Mouse (Mus musculus): ENCODE measurements at regions not wholly inside any gene's neighbourhood (a gene's known extent, or its start where the extent isn't known, plus 50 kb on each side); places are given as distances from the start of the nearest gene placed in this dataset.
"Not testable (repeated sequence)": the region's sequence is repeated elsewhere in the genome, so short reads cannot be mapped to it uniquely, and the experiment has no call there.

GRCm38 (mm10) chr9:115799330-115799729 lies 109.9 kb upstream of the Gadl1 start:
- no peak for ATAC-seq (replicated peaks)
- Histone ChIP-seq H3K36me3 (no peaks in the 10 kb centered on the region), H3K4me3 (no peak overlapping the region), H3K4me2 (replicated peaks) (no peak overlapping the region), H3K9ac (replicated peaks) (no peak overlapping the region), H3K9me3 (no peaks in the 10 kb centered on the region), H3K4me1 (no peaks in the 10 kb centered on the region), H3K27ac (replicated peaks) (no peak overlapping the region), H3K27me3 (no peaks in the 10 kb centered on the region)
- 84% methylated on average over 3 of the region's 3 CpGs for WGBS

- Histone ChIP-seq H3K9ac (replicated peaks) (no peak overlapping the region), H3K4me3 (no peak overlapping the region), H3K27ac (replicated peaks) (no peak overlapping the region), H3K36me3 (no peaks in the 10 kb centered on the region), H3K27me3 (no peaks in the 10 kb centered on the region), H3K9me3 (no peaks in the 10 kb centered on the region), H3K4me1 (no peaks in the 10 kb centered on the region), H3K4me2 (replicated peaks) (no peak overlapping the region)
- 40% methylated on average over 6 of the region's 6 CpGs for WGBS
- no peak for ATAC-seq (replicated peaks)
These were observed 108.6 kb upstream of the Gadl1 start for GRCm38 (mm10) chr9:115800624-115801023.

- Histone ChIP-seq H3K9ac (replicated peaks) (no peak overlapping the region), H3K27ac (replicated peaks) (no peak overlapping the region), H3K4me2 (replicated peaks) (no peak overlapping the region), H3K27me3 (no peaks in the 10 kb centered on the region), H3K9me3 (no peaks in the 10 kb centered on the region), H3K4me3 (no peak overlapping the region), H3K4me1 (no peaks in the 10 kb centered on the region), H3K36me3 (no peaks in the 10 kb centered on the region)
- ATAC-seq (replicated peaks): no peak
- WGBS: 92% methylated on average over 3 of the region's 3 CpGs
These were observed 106.2 kb upstream of the Gadl1 start for GRCm38 (mm10) chr9:115803071-115803470.

GRCm38 (mm10) chr9:115805224-115805623 lies 104.0 kb upstream of the Gadl1 start:
- no peak overlapping the region for H3K4me3 ChIP-seq
- H3K4me2 ChIP-seq (replicated peaks): no peak overlapping the region
- no peaks in the 10 kb centered on the region for H3K36me3 ChIP-seq
- no peak overlapping the region for H3K9ac ChIP-seq (replicated peaks)
- H3K27ac ChIP-seq (replicated peaks): no peak overlapping the region
- no peak for ATAC-seq (replicated peaks)
- no peaks in the 10 kb centered on the region for H3K27me3 ChIP-seq
- H3K4me1 ChIP-seq: no peaks in the 10 kb centered on the region
- H3K9me3 ChIP-seq: no peaks in the 10 kb centered on the region
- 42% methylated on average over 4 of the region's 4 CpGs for WGBS

GRCm38 (mm10) chr9:115806018-115806702 lies 103.1 kb upstream of the Gadl1 start:
- Histone ChIP-seq H3K4me1 (no peaks in the 10 kb centered on the region), H3K27ac (replicated peaks) (no peak overlapping the region), H3K27me3 (no peaks in the 10 kb centered on the region), H3K9ac (replicated peaks) (no peak overlapping the region), H3K4me3 (no peak overlapping the region), H3K9me3 (no peaks in the 10 kb centered on the region), H3K36me3 (no peaks in the 10 kb centered on the region), H3K4me2 (replicated peaks) (no peak overlapping the region)
- 82% methylated on average over 10 of the region's 10 CpGs for WGBS
- no peak for ATAC-seq (replicated peaks)

GRCm38 (mm10) chr9:115840186-115840585 lies 69.1 kb upstream of the Gadl1 start:
- Histone ChIP-seq H3K4me1 (no peaks in the 10 kb centered on the region), H3K36me3 (no peaks in the 10 kb centered on the region), H3K4me3 (no peak overlapping the region), H3K27ac (replicated peaks) (no peak overlapping the region), H3K27me3 (no peaks in the 10 kb centered on the region), H3K4me2 (replicated peaks) (no peak overlapping the region), H3K9ac (replicated peaks) (no peak overlapping the region), H3K9me3 (no peaks in the 10 kb centered on the region)
- 72% methylated on average over 5 of the region's 5 CpGs for WGBS
- no peak for ATAC-seq (replicated peaks)

- H3K4me3 ChIP-seq: no peak overlapping the region
- no peak overlapping the region for H3K4me2 ChIP-seq (replicated peaks)
- WGBS: 75% methylated on average over 8 of the region's 8 CpGs
- ATAC-seq (replicated peaks): no peak
- no peaks in the 10 kb centered on the region for H3K36me3 ChIP-seq
- no peak overlapping the region for H3K27ac ChIP-seq (replicated peaks)
- H3K4me1 ChIP-seq: no peaks in the 10 kb centered on the region
- H3K9me3 ChIP-seq: no peaks in the 10 kb centered on the region
- H3K9ac ChIP-seq (replicated peaks): no peak overlapping the region
- no peaks in the 10 kb centered on the region for H3K27me3 ChIP-seq
These were observed 68.5 kb upstream of the Gadl1 start for GRCm38 (mm10) chr9:115840791-115841190.

GRCm38 (mm10) chr9:115841684-115842083 lies 67.6 kb upstream of the Gadl1 start:
- no peak overlapping the region for H3K4me2 ChIP-seq (replicated peaks)
- H3K4me1 ChIP-seq: no peaks in the 10 kb centered on the region
- ATAC-seq (replicated peaks): no peak
- no peaks in the 10 kb centered on the region for H3K36me3 ChIP-seq
- H3K9me3 ChIP-seq: no peaks in the 10 kb centered on the region
- no peak overlapping the region for H3K9ac ChIP-seq (replicated peaks)
- 85% methylated on average over 10 of the region's 10 CpGs for WGBS
- no peaks in the 10 kb centered on the region for H3K27me3 ChIP-seq
- H3K27ac ChIP-seq (replicated peaks): no peak overlapping the region
- no peak overlapping the region for H3K4me3 ChIP-seq

GRCm38 (mm10) chr9:115844340-115844739 lies 64.9 kb upstream of the Gadl1 start:
- H3K4me1 ChIP-seq: no peaks in the 10 kb centered on the region
- no peak overlapping the region for H3K4me3 ChIP-seq
- H3K9me3 ChIP-seq: no peaks in the 10 kb centered on the region
- no peaks in the 10 kb centered on the region for H3K36me3 ChIP-seq
- WGBS: 64% methylated on average over 4 of the region's 4 CpGs
- no peaks in the 10 kb centered on the region for H3K27me3 ChIP-seq
- H3K9ac ChIP-seq (replicated peaks): no peak overlapping the region
- no peak overlapping the region for H3K4me2 ChIP-seq (replicated peaks)
- no peak overlapping the region for H3K27ac ChIP-seq (replicated peaks)
- ATAC-seq (replicated peaks): no peak

GRCm38 (mm10) chr9:115845091-115845490 lies 64.2 kb upstream of the Gadl1 start:
- Histone ChIP-seq H3K9ac (replicated peaks) (no peak overlapping the region), H3K36me3 (no peaks in the 10 kb centered on the region), H3K27me3 (no peaks in the 10 kb centered on the region), H3K4me1 (no peaks in the 10 kb centered on the region), H3K4me3 (no peak overlapping the region), H3K9me3 (no peaks in the 10 kb centered on the region), H3K4me2 (replicated peaks) (no peak overlapping the region), H3K27ac (replicated peaks) (no peak overlapping the region)
- no peak for ATAC-seq (replicated peaks)
- WGBS: 73% methylated on average over 5 of the region's 5 CpGs

GRCm38 (mm10) chr9:115847289-115848074 lies 61.8 kb upstream of the Gadl1 start:
- Histone ChIP-seq H3K36me3 (no peaks in the 10 kb centered on the region), H3K27ac (replicated peaks) (no peak overlapping the region), H3K9ac (replicated peaks) (0 out of 2 replicates have a peak overlapping the region, but pooled peaks have one; percentile 15), H3K4me1 (no peaks in the 10 kb centered on the region), H3K27me3 (no peaks in the 10 kb centered on the region), H3K4me2 (replicated peaks) (peak overlapping the region; percentile 43), H3K4me3 (peak overlapping the region; percentile 26), H3K9me3 (no peaks in the 10 kb centered on the region)
- ATAC-seq (replicated peaks): peak; percentile 88
- 41% methylated on average over 12 of the region's 12 CpGs for WGBS

GRCm38 (mm10) chr9:115853210-115853842 lies 55.9 kb upstream of the Gadl1 start:
- H3K4me1 ChIP-seq; H3K27ac ChIP-seq (replicated peaks); H3K27me3 ChIP-seq; ATAC-seq (replicated peaks); H3K4me2 ChIP-seq (replicated peaks); H3K4me3 ChIP-seq; H3K9ac ChIP-seq (replicated peaks); H3K36me3 ChIP-seq; H3K9me3 ChIP-seq: not testable (repeated sequence)
- 83% methylated on average over 5 of the region's 5 CpGs for WGBS
